Mouse (Mus musculus): ENCODE data around the gene Myo7a. TPM values are rescaled to one million over a fixed set of nuclear protein-coding genes. Genes with fewer than 3 reads are reported as not detected.

Myo7a gene
- 6.1 and 8.1 TPM in 2 replicates for polyA plus RNA-seq (2021; fragmentation: Nextera tagmentation)
- long read RNA-seq, experiment 1, partial matches to known transcripts = 6 of 7 reads
- long read RNA-seq, experiment 1, other reads (novel, unspliced or antisense) = 1 of 7 reads
- long read RNA-seq, experiment 2, partial matches to known transcripts = 12 of 16 reads
- long read RNA-seq, experiment 2, other reads (novel, unspliced or antisense) = 4 of 16 reads

DNA sequence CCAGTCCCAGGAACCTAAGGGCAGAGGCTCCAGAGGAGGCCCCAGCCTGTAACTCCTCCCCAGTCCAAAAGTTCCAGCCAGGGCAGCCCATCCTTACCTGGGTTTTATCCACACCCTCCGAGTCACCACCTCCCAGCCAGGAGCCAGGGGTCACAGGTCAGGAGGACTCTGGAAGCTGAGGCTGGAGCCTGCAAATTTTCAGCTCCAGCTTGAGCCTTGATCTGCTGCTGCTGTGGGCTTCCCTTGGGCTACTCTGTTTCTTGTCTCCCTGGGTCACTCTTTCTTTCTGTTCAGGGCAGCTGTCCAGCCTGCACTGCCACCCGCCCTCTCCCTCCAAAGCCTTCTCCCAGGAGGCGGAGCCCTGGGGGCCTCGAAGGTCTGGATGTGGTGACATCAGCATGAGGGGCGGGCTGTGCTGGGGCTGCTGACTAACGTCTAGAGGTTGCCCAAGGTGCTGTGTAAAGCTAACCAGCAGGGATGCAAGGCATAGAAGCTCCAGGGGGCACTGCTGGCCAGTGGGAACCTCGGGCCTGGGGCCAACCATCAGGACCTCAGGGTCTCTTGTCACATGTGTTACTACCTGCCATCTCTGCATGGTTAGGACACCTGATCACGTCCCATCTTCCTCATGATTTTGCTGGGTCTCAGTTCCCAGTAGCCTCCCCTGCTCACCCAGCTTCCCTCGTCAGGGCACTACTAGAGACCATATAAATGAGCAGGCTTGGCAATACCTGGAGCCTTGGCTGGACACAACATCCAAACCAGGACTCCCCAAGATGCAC, at the start of gene Myo7a:
Myo7a (minus strand) TSS at position 346 of the 782 bp plus-strand sequence.

DNA sequence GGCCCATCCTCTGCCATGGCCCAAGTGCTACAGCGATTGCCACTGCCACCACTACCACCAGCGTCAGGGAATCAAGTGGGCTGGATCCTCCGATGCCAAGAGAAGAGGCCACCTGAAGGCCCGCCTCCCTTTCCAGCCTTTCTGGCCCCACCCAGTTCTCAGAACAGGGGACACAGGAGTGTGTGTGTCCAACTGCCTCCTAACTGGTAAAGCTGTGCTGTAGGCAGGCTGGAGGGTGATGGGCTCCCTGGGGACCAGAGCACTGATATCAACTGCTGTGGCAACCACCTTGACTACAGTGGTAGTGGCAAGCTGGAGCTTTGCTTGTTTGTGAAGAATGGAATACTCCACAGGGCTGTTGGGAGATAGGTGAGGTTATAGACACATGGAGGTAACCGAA, 26.1 kb upstream of the Myo7a start, which contains the start of gene Omp:
Omp (minus strand) TSS at position 101 of the 400 bp plus-strand sequence.

Other genes starting within 250 kb of the Myo7a start
- gene Gdpd4, start 199.6 kb downstream of the Myo7a start, polyA plus RNA-seq (2021; fragmentation: Nextera tagmentation) = 0.04 TPM in 1 of 2 replicates, not detected in the other
- 0.29 and 0.39 TPM in 2 replicates for gene Omp, start 26.0 kb upstream of the Myo7a start, polyA plus RNA-seq (2021; fragmentation: Nextera tagmentation)
- gene Capn5, start 58.8 kb upstream of the Myo7a start, polyA plus RNA-seq (2021; fragmentation: Nextera tagmentation) = 17.0 and 17.2 TPM in 2 replicates
- gene B3gnt6, start 80.0 kb upstream of the Myo7a start, polyA plus RNA-seq (2021; fragmentation: Nextera tagmentation) = 0.39 and 0.44 TPM in 2 replicates
- 13.0 and 15.4 TPM in 2 replicates for gene Acer3, start 201.7 kb upstream of the Myo7a start, polyA plus RNA-seq (2021; fragmentation: Nextera tagmentation)
- gene Tsku, start 241.8 kb upstream of the Myo7a start, polyA plus RNA-seq (2021; fragmentation: Nextera tagmentation) = 2.5 and 4.2 TPM in 2 replicates